Mouse (Mus musculus) CH12.LX (cell line): Measurements from ENCODE around the gene 4930539E08Rik. TPM values are rescaled to one million over a fixed set of nuclear protein-coding genes. Genes with fewer than 3 reads are reported as not detected.
A peak's percentile ranks its signal among the peaks of the same experiment; 100 is the strongest.

Experiments
- DNase-seq: peaks from one replicate; pipeline ENCODE4 v3.0.0-alpha.2; 2013; ENCODE audit errors: extremely low read depth
- H3K27ac ChIP-seq: 2 replicates; pipeline ENCODE4 v1.5.1; 2012; ENCODE audit warnings: low read depth, mild to moderate bottlenecking, control low read depth, moderate library complexity; ENCODE audit not compliant: insufficient read depth
- H3K27me3 ChIP-seq: replicated peaks from 2 replicates; pipeline ENCODE3; 2012; ENCODE audit warnings: inconsistent platforms
- H3K36me3 ChIP-seq, 2 experiments: replicated peaks in 1 of 2; 2 replicates each; pipeline versions ENCODE3 to v1.6.1; 2012; ENCODE audit warnings: inconsistent platforms in 1 of 2, low read length in 1 of 2, mild to moderate bottlenecking in 1 of 2, mixed read lengths in 1 of 2, moderate library complexity in 1 of 2; ENCODE audit not compliant: control insufficient read depth in 1 of 2, insufficient read depth in 1 of 2
- H3K4me1 ChIP-seq, 2 experiments: 2 replicates each; pipeline ENCODE4 v1.6.1; 2012; ENCODE audit warnings: inconsistent platforms in 1 of 2, moderate library complexity in 1 of 2; ENCODE audit not compliant: insufficient read depth in 2 of 2, control insufficient read depth in 1 of 2
- H3K4me2 ChIP-seq: 2 replicates; pipeline ENCODE4 v1.6.1; 2012; ENCODE audit warnings: low read depth, mild to moderate bottlenecking, control low read depth; ENCODE audit not compliant: poor library complexity, insufficient read depth, severe bottlenecking
- H3K4me3 ChIP-seq, 3 experiments: fragments of 150-350 bp in 1 of 3; sonication (generic) in 1 of 3; replicated peaks in 1 of 3; 2 replicates each; pipeline versions ENCODE3 to v1.5.1; 2011 to 2012; ENCODE audit warnings: low read depth in 2 of 3, low read length in 2 of 3, mild to moderate bottlenecking in 2 of 3, moderate library complexity in 2 of 3, control low read depth in 1 of 3, improper control_type of control experiment in 1 of 3, inconsistent platforms in 1 of 3, mixed read lengths in 1 of 3; ENCODE audit not compliant: poor library complexity in 1 of 3
- H3K79me2 ChIP-seq: replicated peaks from 2 replicates; pipeline ENCODE4 v1.6.1; 2012; ENCODE audit warnings: mild to moderate bottlenecking, moderate library complexity; ENCODE audit not compliant: control insufficient read depth, poor library complexity, insufficient read depth, severe bottlenecking; ENCODE audit errors: extremely low read depth
- H3K9ac ChIP-seq: 2 replicates; pipeline ENCODE4 v1.6.1; 2012; ENCODE audit warnings: low read depth, mild to moderate bottlenecking, control low read depth, moderate library complexity; ENCODE audit not compliant: insufficient read depth
- H3K9me3 ChIP-seq: replicated peaks from 2 replicates; pipeline ENCODE3; 2012; ENCODE audit warnings: low read length, inconsistent platforms, mixed read lengths
- BHLHE40 ChIP-seq: IDR thresholded peaks from 2 replicates; pipeline ENCODE4 v1.6.1; 2011; ENCODE audit warnings: mild to moderate bottlenecking, low read depth, low read length, improper control_type of control experiment
- CHD1 ChIP-seq: IDR thresholded peaks from 2 replicates; pipeline ENCODE4 v1.6.1; 2012; ENCODE audit warnings: low read depth, low read length, improper control_type of control experiment, inconsistent platforms
- CHD2 ChIP-seq: IDR thresholded peaks from 2 replicates; pipeline ENCODE4 v1.6.1; 2011; ENCODE audit warnings: low read length, improper control_type of control experiment
- CTCF ChIP-seq, 2 experiments: IDR thresholded peaks in 1 of 2; conservative IDR thresholded peaks in 1 of 2; 2 replicates each; pipeline ENCODE4 v1.5.1; 2011 to 2012; ENCODE audit warnings: low read depth in 2 of 2, low read length in 2 of 2, improper control_type of control experiment in 1 of 2, inconsistent platforms in 1 of 2, mild to moderate bottlenecking in 1 of 2, moderate library complexity in 1 of 2
- E2F4 ChIP-seq: IDR thresholded peaks from 2 replicates; pipeline ENCODE4 v1.6.1; 2011; ENCODE audit warnings: low read depth, low read length, improper control_type of control experiment; ENCODE audit not compliant: insufficient replicate concordance
- ELF1 ChIP-seq: IDR thresholded peaks from 2 replicates; pipeline ENCODE4 v1.6.1; 2014; ENCODE audit warnings: low read depth, mild to moderate bottlenecking, inconsistent platforms, low read length, improper control_type of control experiment
- EP300 ChIP-seq: IDR thresholded peaks from 2 replicates; pipeline ENCODE4 v1.6.1; 2011; ENCODE audit warnings: low read length, improper control_type of control experiment
- ETS1 ChIP-seq: conservative IDR thresholded peaks from 2 replicates; pipeline ENCODE4 v1.6.1; 2012; ENCODE audit warnings: low read depth, mild to moderate bottlenecking, inconsistent platforms, low read length, improper control_type of control experiment, moderate library complexity
- GABPA ChIP-seq: IDR thresholded peaks from 2 replicates; pipeline ENCODE4 v1.6.1; 2012; ENCODE audit warnings: low read depth, low read length, improper control_type of control experiment, inconsistent platforms; ENCODE audit not compliant: insufficient replicate concordance
- HCFC1 ChIP-seq: IDR thresholded peaks from 2 replicates; pipeline ENCODE4 v1.6.1; 2012; ENCODE audit warnings: low read depth, mild to moderate bottlenecking, inconsistent platforms, low read length, improper control_type of control experiment
- IRF4 ChIP-seq: IDR thresholded peaks from 2 replicates; pipeline ENCODE4 v1.6.1; 2014; ENCODE audit warnings: low read depth, mild to moderate bottlenecking, inconsistent platforms, low read length, improper control_type of control experiment
- JUN ChIP-seq: IDR thresholded peaks from 2 replicates; pipeline ENCODE4 v1.6.1; 2011; ENCODE audit warnings: low read depth, mild to moderate bottlenecking, low read length, improper control_type of control experiment, moderate library complexity; ENCODE audit not compliant: insufficient read depth
- JUND ChIP-seq: conservative IDR thresholded peaks from 2 replicates; pipeline ENCODE4 v1.6.1; 2011; ENCODE audit warnings: low read depth, low read length, improper control_type of control experiment
- KAT2A ChIP-seq: IDR thresholded peaks from 2 replicates; pipeline ENCODE4 v1.6.1; 2012; ENCODE audit warnings: low read length, improper control_type of control experiment, inconsistent platforms; ENCODE audit not compliant: insufficient replicate concordance
- MAFK ChIP-seq: IDR thresholded peaks from 2 replicates; pipeline ENCODE4 v1.6.1; 2011; ENCODE audit warnings: low read length, improper control_type of control experiment; ENCODE audit not compliant: insufficient replicate concordance
- MAX ChIP-seq: IDR thresholded peaks from 2 replicates; pipeline ENCODE4 v1.6.1; 2011; ENCODE audit warnings: low read length, improper control_type of control experiment
- MAZ ChIP-seq: IDR thresholded peaks from 2 replicates; pipeline ENCODE4 v1.6.1; 2012; ENCODE audit warnings: low read depth, mild to moderate bottlenecking, inconsistent platforms, low read length, improper control_type of control experiment, moderate library complexity
- MEF2A ChIP-seq: IDR thresholded peaks from 2 replicates; pipeline ENCODE4 v1.6.1; 2014; ENCODE audit warnings: low read depth, mild to moderate bottlenecking, inconsistent platforms, low read length, improper control_type of control experiment, borderline replicate concordance
- MXI1 ChIP-seq: IDR thresholded peaks from 2 replicates; pipeline ENCODE4 v1.6.1; 2011; ENCODE audit warnings: mild to moderate bottlenecking, low read depth, low read length, improper control_type of control experiment
- MYC ChIP-seq: IDR thresholded peaks from 2 replicates; pipeline ENCODE4 v1.6.1; 2011; ENCODE audit warnings: low read depth, mild to moderate bottlenecking, improper control_type of control experiment, low read length
- NELFE ChIP-seq: IDR thresholded peaks from 2 replicates; pipeline ENCODE4 v1.6.1; 2011; ENCODE audit warnings: low read depth, low read length, improper control_type of control experiment
- NRF1 ChIP-seq: IDR thresholded peaks from 2 replicates; pipeline ENCODE4 v1.6.1; 2014; ENCODE audit warnings: low read depth, mild to moderate bottlenecking, inconsistent platforms, low read length, improper control_type of control experiment, moderate library complexity
- PAX5 ChIP-seq: IDR thresholded peaks from 2 replicates; pipeline ENCODE4 v1.6.1; 2012; ENCODE audit warnings: low read length, inconsistent platforms, mixed read lengths
- POLR2A ChIP-seq: IDR thresholded peaks from 2 replicates; pipeline ENCODE4 v1.6.1; 2011; ENCODE audit warnings: low read depth, mild to moderate bottlenecking, improper control_type of control experiment, low read length
- POLR2AphosphoS2 ChIP-seq: IDR thresholded peaks from 2 replicates; pipeline ENCODE4 v1.6.1; 2011; ENCODE audit warnings: low read depth, low read length, improper control_type of control experiment
- RAD21 ChIP-seq: IDR thresholded peaks from 2 replicates; pipeline ENCODE4 v1.6.1; 2011; ENCODE audit warnings: low read depth, mild to moderate bottlenecking, low read length, improper control_type of control experiment, moderate library complexity
- RCOR1 ChIP-seq: conservative IDR thresholded peaks from 2 replicates; pipeline ENCODE4 v1.6.1; 2012; ENCODE audit warnings: low read depth, mild to moderate bottlenecking, inconsistent platforms, low read length, improper control_type of control experiment
- SIN3A ChIP-seq: IDR thresholded peaks from 2 replicates; pipeline ENCODE4 v1.6.1; 2012; ENCODE audit warnings: low read length, improper control_type of control experiment, inconsistent platforms
- SMC3 ChIP-seq: IDR thresholded peaks from 2 replicates; pipeline ENCODE4 v1.6.1; 2011; ENCODE audit warnings: low read depth, low read length, improper control_type of control experiment
- TBP ChIP-seq: conservative IDR thresholded peaks from 2 replicates; pipeline ENCODE4 v1.6.1; 2011; ENCODE audit warnings: low read depth, low read length, improper control_type of control experiment
- TCF12 ChIP-seq: IDR thresholded peaks from 2 replicates; pipeline ENCODE4 v1.6.1; 2014; ENCODE audit warnings: low read depth, mild to moderate bottlenecking, inconsistent platforms, low read length, improper control_type of control experiment
- UBTF ChIP-seq: IDR thresholded peaks from 2 replicates; pipeline ENCODE4 v1.6.1; 2012; ENCODE audit warnings: low read depth, mild to moderate bottlenecking, inconsistent platforms, low read length, improper control_type of control experiment, moderate library complexity
- USF1 ChIP-seq: IDR thresholded peaks from 2 replicates; pipeline ENCODE4 v1.6.1; 2014; ENCODE audit warnings: low read depth, mild to moderate bottlenecking, inconsistent platforms, low read length, improper control_type of control experiment
- USF2 ChIP-seq: conservative IDR thresholded peaks from 2 replicates; pipeline ENCODE4 v1.6.1; 2011; ENCODE audit warnings: low read depth, low read length, improper control_type of control experiment
- ZC3H11A ChIP-seq: IDR thresholded peaks from 2 replicates; pipeline ENCODE4 v1.6.1; 2012; ENCODE audit warnings: low read depth, mild to moderate bottlenecking, inconsistent platforms, low read length, improper control_type of control experiment
- ZKSCAN1 ChIP-seq: IDR thresholded peaks from 2 replicates; pipeline ENCODE4 v1.6.1; 2012; ENCODE audit warnings: low read depth, inconsistent platforms, low read length, improper control_type of control experiment, borderline replicate concordance
- ZMIZ1 ChIP-seq: IDR thresholded peaks from 2 replicates; pipeline ENCODE4 v1.6.1; 2012; ENCODE audit warnings: low read depth, mild to moderate bottlenecking, inconsistent platforms, low read length, improper control_type of control experiment
- ZNF384 ChIP-seq: IDR thresholded peaks from 2 replicates; pipeline ENCODE4 v1.6.1; 2012; ENCODE audit warnings: low read depth, low read length, improper control_type of control experiment, inconsistent platforms
- dilution Hi-C: fragments of 300-500 bp; cut with MboI; formaldehyde crosslinking; loops from 2 replicates; pipeline ENCODE4 v1.14.3; 2020; ENCODE audit warnings: low sequenced_read_pairs; ENCODE audit not compliant: extremely low pct_unique_long_range_greater_than_20kb, extremely low pct_ligation_motif_present
- in situ Hi-C: fragments of 300-500 bp; cut with MboI; formaldehyde crosslinking; loops from 3 replicates; pipeline ENCODE4 v1.14.3; 2019; ENCODE audit warnings: low sequenced_read_pairs, low pct_ligation_motif_present, low pct_unique_long_range_greater_than_20kb, mixed read lengths
- polyA plus RNA-seq: library from polyadenylated mRNA; unstranded; fragments of >175 nt; gene quantifications from 2 replicates; pipeline ENCODE4 v1.2.1, GENCODE M21; 2012; ENCODE audit warnings: low read depth; ENCODE audit not compliant: insufficient read length
- total RNA-seq, 2 experiments: library from RNA; depleted of rRNA; stranded (reverse); fragments of 300-350 nt in 1 of 2; fragments of >200 nt in 1 of 2; gene quantifications; 2 replicates each; pipeline ENCODE4 v1.2.3; 2012 to 2014

Gene 4930539E08Rik
- total and polyA plus RNA-seq, 3 experiments: 0.62 to 1.4 (median 1.4) TPM

DNA sequence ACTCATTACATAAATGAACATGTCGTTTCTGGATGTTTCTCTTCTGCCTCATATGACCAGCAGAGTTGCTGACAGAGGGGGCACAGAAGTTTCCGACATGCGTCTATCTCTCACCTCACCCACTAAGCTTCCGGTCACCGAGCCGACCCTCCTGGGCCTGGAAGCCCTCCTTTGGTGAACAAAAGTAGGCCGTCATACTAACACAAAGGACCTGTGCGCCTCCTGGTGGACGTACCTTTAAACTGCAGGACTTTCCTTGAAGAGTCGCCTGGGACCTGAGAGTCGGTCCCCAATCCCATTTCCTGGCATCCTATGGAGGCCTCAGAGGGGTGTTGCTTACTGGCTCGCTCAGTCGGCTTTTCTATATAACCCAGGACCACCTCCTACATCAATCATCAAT is 11.3 kb upstream of the 4930539E08Rik start:
- Histone ChIP-seq H3K27me3 (no peaks in the 10 kb centered on the region), H3K4me2 (no peak overlapping the region), H3K79me2 (no peaks in the 10 kb centered on the region), H3K9me3 (no peaks in the 10 kb centered on the region), H3K36me3 (no peaks in the 10 kb centered on the region), H3K9ac (no peak overlapping the region), H3K4me1 (peaks cover 16 to 32% of the 10 kb centered on the region in 2 experiments), H3K27ac (no peak overlapping the region; the same call in 1 of the 2 replicates), H3K4me3 (no peak overlapping the region)
- TF ChIP-seq TCF12: no peak
- no peak for TF ChIP-seq MXI1
- no peak for TF ChIP-seq JUN
- TF ChIP-seq EP300: no peak
- no peak for TF ChIP-seq PAX5
- TF ChIP-seq UBTF: no peak
- peak; percentile 95 for TF ChIP-seq SMC3
- TF ChIP-seq USF2: no peak
- no peak for TF ChIP-seq HCFC1
- TF ChIP-seq MYC: no peak
- TF ChIP-seq CTCF (conservative IDR thresholded peaks at IDR 0.05 in 1 of 2, IDR thresholded peaks at IDR 0.05 in 1 of 2; ENCODE audit: low read depth in 2 of 2, low read length in 2 of 2): peak; percentile 77 to 95
- no peak for TF ChIP-seq POLR2AphosphoS2
- TF ChIP-seq ZMIZ1: no peak
- no peak for TF ChIP-seq CHD1
- TF ChIP-seq TBP: no peak
- no peak for TF ChIP-seq ETS1
- no peak; the same call in 1 of the 2 replicates for TF ChIP-seq NELFE
- TF ChIP-seq GABPA: no peak
- TF ChIP-seq USF1: no peak
- no peak for TF ChIP-seq MEF2A
- TF ChIP-seq KAT2A: no peak
- TF ChIP-seq JUND: no peak
- TF ChIP-seq MAFK: no peak
- TF ChIP-seq ELF1: no peak
- no peak for TF ChIP-seq IRF4
- TF ChIP-seq SIN3A: no peak
- peak; percentile 56 for TF ChIP-seq ZC3H11A
- TF ChIP-seq BHLHE40: no peak
- TF ChIP-seq RCOR1: no peak
- TF ChIP-seq POLR2A: no peak
- no peak for TF ChIP-seq ZNF384
- TF ChIP-seq RAD21: peak; percentile 85
- no peak for TF ChIP-seq MAX
- no peak for TF ChIP-seq NRF1
- TF ChIP-seq MAZ: no peak
- TF ChIP-seq CHD2: 0 out of 2 replicates have a peak, but pooled peaks have one; percentile 21
- TF ChIP-seq E2F4: no peak
- TF ChIP-seq ZKSCAN1: no peak
- dilution Hi-C loops: no loop called here
- in situ Hi-C loops: no loop called here
- peak; percentile 74 for DNase-seq
